Mouse (Mus musculus) stomach, postnatal 0 days (tissue): ENCODE results near the gene Hepacam.

Experiments used
- CTCF ChIP-seq: IDR thresholded peaks from 2 replicates; pipeline ENCODE4 v1.5.1; 2016; ENCODE audit warnings: antibody characterized with exemption, low read depth, mild to moderate bottlenecking, moderate library complexity
- EP300 ChIP-seq: optimal IDR thresholded peaks from 2 replicates; pipeline ENCODE3; 2016; ENCODE audit warnings: antibody characterized with exemption

GRCm38 (mm10) chr9:37412989-37413388, 45.8 kb downstream of the Hepacam start:
- TF ChIP-seq CTCF (no peak), EP300 (no peak)
